Mouse (Mus musculus) heart, embryonic 15.5 days (tissue): ENCODE results near the gene Mlana. TPM values are rescaled to one million over a fixed set of nuclear protein-coding genes. Genes with fewer than 3 reads are reported as not detected.

Experiments
- ATAC-seq: fragments of 200-750 bp; cut with Nextera tagmentation; replicated peaks from 2 replicates; pipeline ENCODE4 v1.8.0; 2017; ENCODE audit warnings: low read depth, moderate TSS enrichment; ENCODE audit not compliant: insufficient number of reproducible peaks, insufficient read depth, low FRiP score
- H3K27ac ChIP-seq: fragments of 300-500 bp; sonication (generic); 2 replicates; pipeline ENCODE4 v1.5.1; 2015; ENCODE audit warnings: mild to moderate bottlenecking, inconsistent platforms
- H3K27me3 ChIP-seq: fragments of 300-500 bp; sonication (generic); 2 replicates; pipeline ENCODE4 v1.6.1; 2015; ENCODE audit warnings: inconsistent platforms
- H3K36me3 ChIP-seq: fragments of 300-500 bp; sonication (generic); 2 replicates; pipeline ENCODE4 v1.6.1; 2015; ENCODE audit warnings: mild to moderate bottlenecking, inconsistent platforms
- H3K4me1 ChIP-seq: fragments of 300-500 bp; sonication (generic); replicated peaks from 2 replicates; pipeline ENCODE4 v1.6.1; 2015; ENCODE audit warnings: inconsistent platforms
- H3K4me2 ChIP-seq: fragments of 300-500 bp; sonication (generic); 2 replicates; pipeline ENCODE4 v1.6.1; 2015; ENCODE audit warnings: inconsistent platforms, mild to moderate bottlenecking, moderate library complexity
- H3K4me3 ChIP-seq: fragments of 300-500 bp; sonication (generic); 2 replicates; pipeline ENCODE4 v1.5.1; 2015; ENCODE audit warnings: mild to moderate bottlenecking, inconsistent platforms
- H3K9ac ChIP-seq: fragments of 300-500 bp; sonication (generic); 2 replicates; pipeline ENCODE4 v1.6.1; 2015; ENCODE audit warnings: mild to moderate bottlenecking, inconsistent platforms
- H3K9me3 ChIP-seq: fragments of 300-500 bp; sonication (generic); replicated peaks from 2 replicates; pipeline ENCODE4 v1.6.1; 2016; ENCODE audit warnings: inconsistent platforms
- WGBS: fragments of 180-500 bp; shearing (Covaris S2); methylation state at CpG from one replicate; pipeline ENCODE4 v1.1.7; 2015; ENCODE audit warnings: mixed read lengths; 5-methylcytosine and 5-hydroxymethylcytosine counted together
- polyA plus RNA-seq: library from polyadenylated mRNA; unstranded; fragments of >200 nt; fragmentation: Nextera tagmentation; extraction: Ambion mirVana; gene quantifications from 2 replicates; pipeline ENCODE4 v1.2.1, GENCODE M21; 2015

Gene Mlana
- polyA plus RNA-seq, 1 experiment from 2014 or later = 0.83 TPM

DNA sequence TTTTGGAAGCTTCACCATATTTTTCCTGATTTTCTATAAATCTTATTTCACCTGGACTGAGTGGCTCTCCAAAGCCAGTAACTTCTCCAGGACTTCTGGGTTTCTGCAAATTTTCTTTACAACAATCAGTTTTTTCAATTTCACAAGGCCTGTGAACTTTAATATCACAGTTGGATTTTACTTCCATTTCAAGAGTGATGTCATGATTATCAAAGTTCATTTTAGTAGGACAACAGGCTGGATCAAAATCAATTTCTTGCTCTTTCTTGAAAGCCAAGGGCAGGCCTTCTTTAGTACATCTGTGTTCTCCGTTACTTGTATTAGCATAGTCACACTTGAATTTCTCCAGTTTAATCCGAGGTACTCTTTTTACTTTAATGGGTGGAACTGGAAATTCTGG lies 56.3 kb downstream of the Mlana start:
- H3K4me1 ChIP-seq = no peaks in the 10 kb centered on the region
- no peaks in the 10 kb centered on the region for H3K9me3 ChIP-seq
- no peaks in the 10 kb centered on the region for H3K27me3 ChIP-seq
- H3K36me3 ChIP-seq = no peaks in the 10 kb centered on the region
- H3K4me2 ChIP-seq = no peak overlapping the region
- H3K9ac ChIP-seq = no peak overlapping the region
- no peak overlapping the region for H3K4me3 ChIP-seq
- ATAC-seq = no peak
- 83% methylated on average over 2 of the region's 2 CpGs for WGBS
- H3K27ac ChIP-seq = no peak overlapping the region

Other genes with a start within 250 kb of the Mlana start
- 6.5 and 7.5 TPM in 2 replicates for gene Ric1, start 175.5 kb upstream of the Mlana start, polyA plus RNA-seq
- 6.3 and 9.1 TPM in 2 replicates for gene Ermp1, start 49.4 kb upstream of the Mlana start, polyA plus RNA-seq
- 2.6 and 2.7 TPM in 2 replicates for gene 9930021J03Rik, start 108.2 kb downstream of the Mlana start, polyA plus RNA-seq
- gene Ranbp6, start 115.2 kb downstream of the Mlana start, polyA plus RNA-seq = 14.1 TPM in 2 replicates
- 9.5 and 10.2 TPM in 2 replicates for gene Il33, start 227.3 kb downstream of the Mlana start, polyA plus RNA-seq